Mouse (Mus musculus): ENCODE measurements at regions not wholly inside any gene's neighbourhood (a gene's known extent, or its start where the extent isn't known, plus 50 kb on each side); places are given as distances from the start of the nearest gene placed in this dataset.

- no peak for ATAC-seq (ENCODE audit: low FRiP score)
- 81% methylated on average over 7 of the region's 7 CpGs for WGBS
Measured at GRCm38 (mm10) chr2:108701308-108701707, 579.2 kb upstream of the Kif18a start.

GRCm38 (mm10) chr2:108707856-108708855, 572.4 kb upstream of the Kif18a start:
- Histone ChIP-seq H3K36me3 (no peaks in the 10 kb centered on the region), H3K9me3 (no peaks in the 10 kb centered on the region), H3K4me2 (no peak overlapping the region), H3K27me3 (no peaks in the 10 kb centered on the region), H3K27ac (no peak overlapping the region), H3K4me3 (no peak overlapping the region), H3K4me1 (replicated peaks) (no peaks in the 10 kb centered on the region), H3K9ac (no peak overlapping the region)
- 83% methylated on average over 5 of the region's 5 CpGs for WGBS
- no peak for ATAC-seq (ENCODE audit: low FRiP score)

More at GRCm38 (mm10) chr2:108701308-108701707, 579.2 kb upstream of the Kif18a start:
- H3K9me3 ChIP-seq: no peaks in the 10 kb centered on the region
- H3K4me2 ChIP-seq: no peak overlapping the region
- no peak overlapping the region for H3K27ac ChIP-seq
- no peaks in the 10 kb centered on the region for H3K4me1 ChIP-seq (replicated peaks)
- H3K36me3 ChIP-seq: no peaks in the 10 kb centered on the region
- H3K27me3 ChIP-seq: no peaks in the 10 kb centered on the region
- H3K4me3 ChIP-seq: no peak overlapping the region
- H3K9ac ChIP-seq: no peak overlapping the region

GRCm38 (mm10) chr2:108742079-108742478, 538.5 kb upstream of the Kif18a start:
- H3K9ac ChIP-seq: no peak overlapping the region
- H3K4me3 ChIP-seq: no peak overlapping the region
- H3K36me3 ChIP-seq: no peaks in the 10 kb centered on the region
- no peaks in the 10 kb centered on the region for H3K9me3 ChIP-seq
- H3K4me1 ChIP-seq (replicated peaks): no peaks in the 10 kb centered on the region
- 86% methylated on average over 3 of the region's 3 CpGs for WGBS
- ATAC-seq (ENCODE audit: low FRiP score): no peak
- no peaks in the 10 kb centered on the region for H3K27me3 ChIP-seq
- no peak overlapping the region for H3K27ac ChIP-seq
- no peak overlapping the region for H3K4me2 ChIP-seq

DNA sequence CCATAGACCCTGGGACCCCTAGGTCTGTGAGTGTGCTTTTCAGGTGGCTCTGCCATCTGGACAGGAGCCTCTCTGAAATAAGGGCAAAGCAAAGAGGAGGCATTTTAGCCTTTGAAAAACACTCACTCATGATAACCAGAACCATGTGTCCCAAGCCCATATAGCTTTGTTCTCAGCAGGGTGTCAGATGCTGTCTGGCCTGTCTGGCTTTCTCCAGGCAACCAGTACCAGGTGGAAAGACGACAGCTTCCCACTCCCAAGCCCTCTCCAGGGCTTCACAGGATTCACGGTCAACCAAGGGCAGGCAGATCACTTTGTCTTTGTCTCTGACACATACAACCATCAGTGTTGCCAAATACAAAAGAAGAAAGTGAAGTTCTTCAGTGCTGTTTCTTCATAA, 537.0 kb upstream of the Kif18a start:
- H3K4me3 ChIP-seq: no peak overlapping the region
- WGBS: 27% methylated on average over 2 of the region's 2 CpGs
- H3K27ac ChIP-seq: no peak overlapping the region
- H3K9me3 ChIP-seq: no peaks in the 10 kb centered on the region
- H3K4me2 ChIP-seq: no peak overlapping the region
- ATAC-seq (ENCODE audit: low FRiP score): no peak
- no peaks in the 10 kb centered on the region for H3K36me3 ChIP-seq
- H3K4me1 ChIP-seq (replicated peaks): no peaks in the 10 kb centered on the region
- no peak overlapping the region for H3K9ac ChIP-seq
- no peaks in the 10 kb centered on the region for H3K27me3 ChIP-seq

DNA sequence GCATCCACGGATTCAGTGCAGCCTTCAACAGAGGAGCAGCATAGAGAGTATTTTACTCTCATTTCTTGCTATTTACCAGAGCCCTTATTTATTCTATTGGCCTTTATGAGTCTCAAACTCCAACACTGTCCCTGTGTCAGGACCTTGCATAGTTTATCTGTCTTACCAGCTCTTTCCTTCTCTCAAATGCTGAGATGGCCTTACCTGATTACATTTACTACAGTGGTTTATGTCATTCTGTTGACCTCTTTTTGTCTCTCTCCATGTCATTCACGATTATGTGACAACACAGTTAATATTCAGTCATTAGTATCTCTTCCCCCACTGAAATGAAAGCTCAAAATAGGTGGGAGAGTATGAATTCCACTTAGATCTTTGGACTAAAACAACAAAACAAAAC, 535.7 kb upstream of the Kif18a start:
- 85% methylated on average over 2 of the region's 2 CpGs for WGBS
- Histone ChIP-seq H3K9me3 (no peaks in the 10 kb centered on the region), H3K4me3 (no peak overlapping the region), H3K27me3 (no peaks in the 10 kb centered on the region), H3K36me3 (no peaks in the 10 kb centered on the region), H3K9ac (no peak overlapping the region), H3K4me2 (no peak overlapping the region), H3K27ac (no peak overlapping the region), H3K4me1 (replicated peaks) (no peaks in the 10 kb centered on the region)
- no peak for ATAC-seq (ENCODE audit: low FRiP score)

DNA sequence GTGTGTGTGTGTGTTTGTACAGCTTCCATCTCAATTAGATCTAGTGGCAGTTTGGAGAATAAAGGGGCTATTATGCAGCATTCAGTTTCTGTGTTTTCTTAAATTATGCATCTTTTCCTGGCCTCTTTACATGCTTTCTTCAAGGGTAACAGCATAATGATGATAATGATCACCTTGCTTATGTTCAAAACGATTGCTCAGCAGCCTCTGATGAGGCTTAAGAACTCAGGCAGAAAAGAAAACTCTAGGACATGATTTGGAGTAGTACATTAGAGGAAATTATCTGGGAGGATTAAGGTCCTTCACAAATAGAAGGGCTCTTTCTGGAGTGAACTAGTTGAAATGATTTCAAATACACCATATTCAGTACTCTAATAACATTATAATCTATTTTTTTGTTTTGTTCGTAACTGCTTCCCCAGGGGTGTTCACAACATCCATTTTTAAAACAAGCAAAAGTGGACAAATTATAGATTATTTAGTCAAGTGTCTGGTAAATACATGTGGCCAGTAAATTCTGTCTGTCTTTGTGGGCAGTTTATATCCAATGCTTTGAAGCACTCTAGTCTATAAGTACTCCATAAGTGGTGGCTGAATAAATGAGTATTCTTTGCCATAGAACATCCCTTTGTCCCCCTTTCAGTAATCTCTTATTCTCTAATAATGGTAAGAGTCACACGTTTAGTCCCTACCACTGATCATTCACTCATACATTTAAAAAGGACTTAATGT, 526.9 kb upstream of the Kif18a start:
- WGBS: 67% methylated on average over 3 of the region's 3 CpGs
- no peaks in the 10 kb centered on the region for H3K27me3 ChIP-seq
- H3K4me3 ChIP-seq: no peak overlapping the region
- no peaks in the 10 kb centered on the region for H3K36me3 ChIP-seq
- H3K4me2 ChIP-seq: no peak overlapping the region
- H3K27ac ChIP-seq: no peak overlapping the region
- no peaks in the 10 kb centered on the region for H3K9me3 ChIP-seq
- ATAC-seq (ENCODE audit: low FRiP score): no peak
- H3K4me1 ChIP-seq (replicated peaks): no peaks in the 10 kb centered on the region
- H3K9ac ChIP-seq: no peak overlapping the region

- no peaks in the 10 kb centered on the region for H3K36me3 ChIP-seq
- no peak for ATAC-seq (ENCODE audit: low FRiP score)
- no peaks in the 10 kb centered on the region for H3K27me3 ChIP-seq
- no peak overlapping the region for H3K9ac ChIP-seq
- H3K27ac ChIP-seq: no peak overlapping the region
- no peak overlapping the region for H3K4me3 ChIP-seq
- no peaks in the 10 kb centered on the region for H3K4me1 ChIP-seq (replicated peaks)
- H3K4me2 ChIP-seq: no peak overlapping the region
- 93% methylated on average over 1 of the region's 1 CpGs for WGBS
- no peaks in the 10 kb centered on the region for H3K9me3 ChIP-seq
Measured at GRCm38 (mm10) chr2:108755821-108756220, 524.7 kb upstream of the Kif18a start.

GRCm38 (mm10) chr2:108756251-108756650, 524.3 kb upstream of the Kif18a start:
- Histone ChIP-seq H3K9ac (no peak overlapping the region), H3K27ac (no peak overlapping the region), H3K27me3 (no peaks in the 10 kb centered on the region), H3K9me3 (no peaks in the 10 kb centered on the region), H3K4me3 (no peak overlapping the region), H3K4me2 (no peak overlapping the region), H3K36me3 (no peaks in the 10 kb centered on the region), H3K4me1 (replicated peaks) (no peaks in the 10 kb centered on the region)
- 88% methylated on average over 1 of the region's 1 CpGs for WGBS
- ATAC-seq (ENCODE audit: low FRiP score): no peak

DNA sequence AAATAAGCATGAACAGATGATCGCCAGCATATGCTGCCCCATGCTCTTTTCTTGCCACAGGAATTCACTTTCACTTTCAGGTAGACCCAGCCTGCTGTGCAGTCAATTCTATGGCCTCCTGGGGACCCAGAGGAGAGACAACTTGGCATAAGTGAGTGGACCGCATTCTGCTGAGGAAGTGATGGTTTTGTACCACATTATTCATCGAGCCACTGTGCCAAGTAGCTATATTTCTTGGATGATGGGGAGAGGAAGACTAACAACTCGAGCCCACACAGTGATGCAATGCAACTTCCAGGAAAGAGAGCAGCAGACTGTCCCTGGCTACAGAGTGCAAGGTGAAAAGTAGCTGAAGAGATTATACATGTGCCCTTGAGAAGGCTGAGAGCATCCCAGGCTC, 515.8 kb upstream of the Kif18a start:
- no peak overlapping the region for H3K4me2 ChIP-seq
- no peaks in the 10 kb centered on the region for H3K9me3 ChIP-seq
- no peak overlapping the region for H3K9ac ChIP-seq
- 89% methylated on average over 4 of the region's 4 CpGs for WGBS
- H3K27me3 ChIP-seq: no peaks in the 10 kb centered on the region
- no peak overlapping the region for H3K27ac ChIP-seq
- H3K36me3 ChIP-seq: no peaks in the 10 kb centered on the region
- no peak overlapping the region for H3K4me3 ChIP-seq
- ATAC-seq (ENCODE audit: low FRiP score): no peak
- H3K4me1 ChIP-seq (replicated peaks): no peaks in the 10 kb centered on the region

DNA sequence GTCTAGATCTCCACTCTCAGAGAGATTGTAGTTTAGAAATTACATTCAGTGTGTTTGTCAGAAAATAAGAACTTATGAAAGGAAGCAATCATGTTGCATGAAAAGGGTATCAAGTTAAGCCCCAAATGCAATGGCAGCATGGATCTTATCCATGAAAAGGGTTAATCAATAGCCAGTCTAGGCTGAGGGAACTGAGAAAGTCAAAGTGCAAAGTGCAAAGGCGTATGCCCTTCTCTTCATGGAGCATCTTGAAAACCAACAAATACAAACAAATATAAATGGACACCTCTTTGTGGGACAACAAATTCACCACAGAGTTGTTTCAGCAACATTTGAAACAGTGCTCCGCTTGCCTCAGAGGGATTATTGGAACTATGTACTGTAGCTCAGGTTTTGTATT, 514.1 kb upstream of the Kif18a start:
- WGBS: 94% methylated on average over 2 of the region's 2 CpGs

DNA sequence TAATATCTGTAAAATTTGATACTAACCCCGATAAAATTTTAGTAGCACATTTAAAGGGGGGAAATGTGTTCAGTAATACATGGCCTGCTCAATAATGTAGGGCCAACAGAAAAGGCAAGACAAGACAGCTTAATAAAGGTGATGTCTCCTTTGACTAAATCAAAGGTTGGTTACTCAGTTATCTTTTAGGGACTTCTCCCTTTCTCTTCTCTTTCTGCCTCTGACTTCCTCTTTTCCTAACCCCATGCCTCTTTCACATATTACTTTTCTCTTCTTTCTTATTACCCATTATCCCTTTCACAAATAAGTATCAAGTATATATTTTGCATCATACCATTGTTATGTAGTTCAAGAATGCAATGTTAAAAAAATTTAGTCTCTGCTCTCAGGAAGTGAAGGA, 510.2 kb upstream of the Kif18a start:
- ATAC-seq (ENCODE audit: low FRiP score): no peak
- Histone ChIP-seq H3K27ac (no peak overlapping the region), H3K27me3 (no peaks in the 10 kb centered on the region), H3K4me3 (no peak overlapping the region), H3K9ac (no peak overlapping the region), H3K4me1 (replicated peaks) (no peaks in the 10 kb centered on the region), H3K4me2 (no peak overlapping the region), H3K36me3 (no peaks in the 10 kb centered on the region), H3K9me3 (no peaks in the 10 kb centered on the region)
- WGBS: 93% methylated on average over 1 of the region's 1 CpGs

More for the DNA sequence above, 514.1 kb upstream of the Kif18a start:
- H3K4me1 ChIP-seq (replicated peaks): no peaks in the 10 kb centered on the region
- no peaks in the 10 kb centered on the region for H3K27me3 ChIP-seq
- H3K9ac ChIP-seq: no peak overlapping the region
- H3K27ac ChIP-seq: no peak overlapping the region
- H3K9me3 ChIP-seq: no peaks in the 10 kb centered on the region
- H3K4me2 ChIP-seq: no peak overlapping the region
- no peak overlapping the region for H3K4me3 ChIP-seq
- no peaks in the 10 kb centered on the region for H3K36me3 ChIP-seq
- no peak for ATAC-seq (ENCODE audit: low FRiP score)

DNA sequence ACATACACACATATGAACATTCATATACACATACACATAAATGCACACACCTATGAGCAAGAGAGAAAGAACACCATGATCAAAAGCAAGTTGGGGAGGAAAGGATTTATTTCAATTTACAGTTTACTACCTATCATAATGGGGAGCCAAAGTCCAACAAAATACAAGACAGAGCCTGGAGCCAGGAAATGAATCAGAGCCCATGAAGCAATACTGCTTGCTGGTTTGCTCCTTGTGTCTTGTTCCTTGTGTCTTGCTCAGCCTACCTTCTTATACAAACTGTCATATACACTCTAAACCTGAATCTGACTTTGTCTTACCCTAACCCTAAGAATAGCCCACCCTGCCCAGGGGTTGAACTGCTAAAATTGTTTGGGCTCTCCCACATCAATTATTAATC, 497.1 kb upstream of the Kif18a start:
- no peak overlapping the region for H3K9ac ChIP-seq
- no peaks in the 10 kb centered on the region for H3K4me1 ChIP-seq (replicated peaks)
- ATAC-seq (ENCODE audit: low FRiP score): no peak
- no peaks in the 10 kb centered on the region for H3K27me3 ChIP-seq
- no peaks in the 10 kb centered on the region for H3K9me3 ChIP-seq
- H3K27ac ChIP-seq: no peak overlapping the region
- H3K36me3 ChIP-seq: no peaks in the 10 kb centered on the region
- H3K4me2 ChIP-seq: no peak overlapping the region
- no peak overlapping the region for H3K4me3 ChIP-seq

All from hindbrain, embryonic 13.5 days (tissue).